Mouse (Mus musculus) stomach, embryonic 16.5 days (tissue): ENCODE results near the gene Eif4g3. TPM values are rescaled to one million over a fixed set of nuclear protein-coding genes. Genes with fewer than 3 reads are reported as not detected.
A peak's percentile ranks its signal among the peaks of the same experiment; 100 is the strongest.

ENCODE experiments used
- ATAC-seq: fragments of 200-750 bp; cut with Nextera tagmentation; 2 replicates; pipeline ENCODE4 v1.8.0; 2017; ENCODE audit warnings: moderate number of reproducible peaks, moderate TSS enrichment; ENCODE audit not compliant: insufficient read depth, low FRiP score
- H3K27ac ChIP-seq: fragments of 300-500 bp; sonication (generic); 2 replicates; pipeline ENCODE4 v1.5.1; 2014; ENCODE audit warnings: low read length
- H3K27me3 ChIP-seq: fragments of 300-500 bp; sonication (generic); 2 replicates; pipeline ENCODE4 v1.6.1; 2014; ENCODE audit warnings: low read length, control low read depth, mixed read lengths; ENCODE audit not compliant: control insufficient read depth, insufficient read depth
- H3K36me3 ChIP-seq: fragments of 300-500 bp; sonication (generic); 2 replicates; pipeline ENCODE4 v1.6.1; 2014; ENCODE audit warnings: low read length; ENCODE audit not compliant: control insufficient read depth, insufficient read depth
- H3K4me1 ChIP-seq: fragments of 300-500 bp; sonication (generic); 2 replicates; pipeline ENCODE4 v1.6.1; 2014; ENCODE audit warnings: low read length, control low read depth, mixed read lengths; ENCODE audit not compliant: control insufficient read depth, insufficient read depth
- H3K4me2 ChIP-seq: fragments of 300-500 bp; sonication (generic); 2 replicates; pipeline ENCODE4 v1.6.1; 2014; ENCODE audit warnings: low read depth, low read length, mixed read lengths
- H3K4me3 ChIP-seq: fragments of 300-500 bp; sonication (generic); replicated peaks from 2 replicates; pipeline ENCODE4 v1.5.1; 2014; ENCODE audit warnings: mild to moderate bottlenecking, low read length
- H3K9ac ChIP-seq: fragments of 300-500 bp; sonication (generic); 2 replicates; pipeline ENCODE4 v1.6.1; 2014; ENCODE audit warnings: low read length
- H3K9me3 ChIP-seq: fragments of 300-500 bp; sonication (generic); replicated peaks from 2 replicates; pipeline ENCODE4 v1.6.1; 2016; ENCODE audit warnings: low read length, control low read depth; ENCODE audit not compliant: control insufficient read depth
- WGBS: fragments of 180-500 bp; shearing (Covaris S2); extraction: QIAGEN DNeasy Blood & Tissue Kit; methylation state at CpG from one replicate; pipeline ENCODE4 v1.1.7; 2014; 5-methylcytosine and 5-hydroxymethylcytosine counted together
- polyA plus RNA-seq: library from polyadenylated mRNA; unstranded; fragments of >200 nt; fragmentation: Nextera tagmentation; extraction: Ambion mirVana; gene quantifications from 2 replicates; pipeline ENCODE4 v1.2.1, GENCODE M21; 2015

Eif4g3 gene
- polyA plus RNA-seq, 1 experiment from 2014 or later = 24.8 TPM

- ATAC-seq = peak; percentile 38; the same call in 1 of the 2 replicates
- no peaks in the 10 kb centered on the region for H3K27me3 ChIP-seq
- no peak overlapping the region for H3K27ac ChIP-seq
- H3K9me3 ChIP-seq = no peaks in the 10 kb centered on the region
- H3K9ac ChIP-seq = no peak overlapping the region
- H3K4me3 ChIP-seq = no peak overlapping the region
- H3K36me3 ChIP-seq = no peaks in the 10 kb centered on the region; the same call in 1 of the 2 replicates
- H3K4me2 ChIP-seq = no peak overlapping the region
- WGBS = 48% methylated on average over 2 of the region's 2 CpGs
- peaks cover under 1% of the 10 kb centered on the region; the same call in 1 of the 2 replicates for H3K4me1 ChIP-seq
These were observed 75.8 kb downstream of the Eif4g3 start for GRCm38 (mm10) chr4:138068598-138068997.

- no peak overlapping the region for H3K27ac ChIP-seq
- H3K36me3 ChIP-seq = no peaks in the 10 kb centered on the region
- H3K4me2 ChIP-seq = no peak overlapping the region
- H3K27me3 ChIP-seq = no peaks in the 10 kb centered on the region
- WGBS = 72% methylated on average over 4 of the region's 4 CpGs
- ATAC-seq = no peak
- no peak overlapping the region for H3K9ac ChIP-seq
- H3K4me1 ChIP-seq = peaks cover 5% of the 10 kb centered on the region; the same call in 1 of the 2 replicates
- no peak overlapping the region for H3K4me3 ChIP-seq
- H3K9me3 ChIP-seq = no peaks in the 10 kb centered on the region
These were observed 76.5 kb downstream of the Eif4g3 start for GRCm38 (mm10) chr4:138069371-138069770.

- Histone ChIP-seq H3K4me1 (peaks cover 5% of the 10 kb centered on the region; the same call in 1 of the 2 replicates), H3K27me3 (no peaks in the 10 kb centered on the region), H3K9ac (no peak overlapping the region), H3K9me3 (no peaks in the 10 kb centered on the region), H3K27ac (no peak overlapping the region), H3K4me3 (no peak overlapping the region), H3K4me2 (no peak overlapping the region), H3K36me3 (no peaks in the 10 kb centered on the region)
- ATAC-seq = no peak
- 55% methylated on average over 6 of the region's 6 CpGs for whole genome bisulfite sequencing
These were observed 78.7 kb downstream of the Eif4g3 start for GRCm38 (mm10) chr4:138071497-138071896.

GRCm38 (mm10) chr4:138073086-138073485 lies 80.3 kb downstream of the Eif4g3 start:
- Histone ChIP-seq H3K9me3 (no peaks in the 10 kb centered on the region), H3K27ac (no peak overlapping the region), H3K27me3 (no peaks in the 10 kb centered on the region), H3K36me3 (no peaks in the 10 kb centered on the region), H3K9ac (no peak overlapping the region), H3K4me2 (no peak overlapping the region), H3K4me3 (no peak overlapping the region), H3K4me1 (peaks cover 5% of the 10 kb centered on the region; the same call in 1 of the 2 replicates)
- no peak for ATAC-seq
- WGBS = 94% methylated on average over 11 of the region's 11 CpGs

- Histone ChIP-seq H3K4me2 (no peak overlapping the region), H3K4me3 (no peak overlapping the region), H3K27me3 (no peaks in the 10 kb centered on the region), H3K36me3 (no peaks in the 10 kb centered on the region), H3K27ac (no peak overlapping the region), H3K9ac (no peak overlapping the region), H3K9me3 (no peaks in the 10 kb centered on the region), H3K4me1 (peaks cover 5% of the 10 kb centered on the region; the same call in 1 of the 2 replicates)
- WGBS = 65% methylated on average over 7 of the region's 7 CpGs
- ATAC-seq = no peak
These were observed 80.7 kb downstream of the Eif4g3 start for GRCm38 (mm10) chr4:138073531-138073930.

GRCm38 (mm10) chr4:138074896-138075584 lies 82.2 kb downstream of the Eif4g3 start:
- Histone ChIP-seq H3K4me2 (no peak overlapping the region), H3K27me3 (no peaks in the 10 kb centered on the region), H3K27ac (no peak overlapping the region), H3K4me3 (no peak overlapping the region), H3K9ac (no peak overlapping the region), H3K4me1 (peaks cover 5% of the 10 kb centered on the region; the same call in 1 of the 2 replicates), H3K9me3 (no peaks in the 10 kb centered on the region), H3K36me3 (no peaks in the 10 kb centered on the region)
- WGBS = 67% methylated on average over 6 of the region's 6 CpGs
- no peak for ATAC-seq

- peaks cover 5% of the 10 kb centered on the region; the same call in 1 of the 2 replicates for H3K4me1 ChIP-seq
- ATAC-seq = no peak
- no peak overlapping the region for H3K27ac ChIP-seq
- WGBS = 81% methylated on average over 3 of the region's 3 CpGs
- H3K36me3 ChIP-seq = 0 out of 2 replicates have a peak, but pooled peaks cover under 1% of the 10 kb centered on the region
- H3K4me3 ChIP-seq = no peak overlapping the region
- no peaks in the 10 kb centered on the region for H3K9me3 ChIP-seq
- H3K27me3 ChIP-seq = no peaks in the 10 kb centered on the region
- H3K9ac ChIP-seq = no peak overlapping the region
- H3K4me2 ChIP-seq = no peak overlapping the region
These were observed 85.0 kb downstream of the Eif4g3 start for GRCm38 (mm10) chr4:138077663-138078295.

- Histone ChIP-seq H3K27ac (no peak overlapping the region), H3K4me3 (no peak overlapping the region)
- WGBS = 92% methylated on average over 5 of the region's 5 CpGs
These were observed 86.4 kb downstream of the Eif4g3 start for GRCm38 (mm10) chr4:138079234-138079633.

GRCm38 (mm10) chr4:138082466-138082865 lies 89.6 kb downstream of the Eif4g3 start:
- 87% methylated on average over 8 of the region's 8 CpGs for WGBS
- Histone ChIP-seq H3K27me3 (no peaks in the 10 kb centered on the region), H3K9me3 (no peaks in the 10 kb centered on the region), H3K27ac (no peak overlapping the region), H3K9ac (no peak overlapping the region), H3K4me3 (no peak overlapping the region), H3K36me3 (0 out of 2 replicates have a peak, but pooled peaks cover 13% of the 10 kb centered on the region), H3K4me2 (no peak overlapping the region), H3K4me1 (0 out of 2 replicates have a peak, but pooled peaks cover 3% of the 10 kb centered on the region)
- no peak for ATAC-seq

More at GRCm38 (mm10) chr4:138079234-138079633, 86.4 kb downstream of the Eif4g3 start:
- ATAC-seq = no peak
- 0 out of 2 replicates have a peak, but pooled peaks cover 3% of the 10 kb centered on the region for H3K4me1 ChIP-seq
- no peaks in the 10 kb centered on the region for H3K9me3 ChIP-seq
- no peak overlapping the region for H3K4me2 ChIP-seq
- H3K27me3 ChIP-seq = no peaks in the 10 kb centered on the region
- H3K9ac ChIP-seq = no peak overlapping the region
- H3K36me3 ChIP-seq = 0 out of 2 replicates have a peak, but pooled peaks cover 6% of the 10 kb centered on the region
